Mouse (Mus musculus): ENCODE measurements around the gene Piwil1.

Piwil1 gene

GRCm38 (mm10) chr5:128702224-128702623, at the start of gene Piwil1:
TSS of gene Piwil1 (plus strand) at chr5:128702524.
- DNase-seq = no peak

- no peak for DNase-seq
These were observed 45.7 kb upstream of the Piwil1 start for GRCm38 (mm10) chr5:128656496-128657135.

DNA sequence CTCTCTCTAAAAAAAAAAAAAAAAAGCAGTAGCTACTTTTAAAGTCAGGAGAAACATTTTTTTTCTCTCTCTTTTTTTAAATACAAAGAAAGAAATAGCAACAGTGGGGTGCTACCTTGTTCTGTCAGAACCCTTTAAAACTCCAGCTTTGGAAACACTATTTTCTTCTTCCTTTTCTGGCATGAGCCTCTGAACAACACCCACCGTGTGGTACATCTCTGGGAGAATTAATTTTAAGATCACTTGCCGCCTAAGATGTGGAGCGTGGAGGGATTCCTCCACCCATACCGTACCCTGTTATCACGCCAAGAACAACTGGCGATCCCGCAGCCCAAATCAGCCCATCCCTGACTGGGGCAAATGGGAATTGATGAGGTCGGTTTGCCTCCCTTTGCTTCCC, 42.2 kb upstream of the Piwil1 start:
- DNase-seq = no peak

- no peak for DNase-seq
These were observed 39.4 kb upstream of the Piwil1 start for GRCm38 (mm10) chr5:128662881-128663280.

- DNase-seq = no peak
These were observed 38.3 kb upstream of the Piwil1 start for GRCm38 (mm10) chr5:128663976-128664375.

GRCm38 (mm10) chr5:128665045-128665444, 37.3 kb upstream of the Piwil1 start:
- DNase-seq = no peak

- no peak for DNase-seq
These were observed 35.0 kb upstream of the Piwil1 start for GRCm38 (mm10) chr5:128667303-128667702.

- no peak for DNase-seq
These were observed 28.2 kb upstream of the Piwil1 start for GRCm38 (mm10) chr5:128674124-128674523.

DNA sequence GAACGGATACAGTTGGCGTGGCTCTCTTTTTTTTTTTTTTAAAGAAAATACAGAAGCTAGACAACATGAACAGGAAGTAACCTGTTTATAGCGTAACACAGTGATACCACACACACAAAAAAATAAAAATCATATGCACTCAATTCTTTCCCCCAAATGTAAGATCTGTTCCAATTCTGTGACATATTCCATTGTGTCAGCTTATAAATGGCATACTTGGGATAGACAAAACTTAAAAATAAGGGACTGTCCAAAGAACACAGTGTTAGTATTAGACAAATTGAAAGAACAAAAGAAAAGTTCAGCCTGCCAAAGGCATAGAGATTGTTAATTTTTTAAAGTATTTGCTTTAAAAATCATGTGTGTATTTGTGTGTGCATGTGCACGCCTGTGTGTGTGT, 25.0 kb upstream of the Piwil1 start:
- no peak for DNase-seq

GRCm38 (mm10) chr5:128677861-128678260, 24.5 kb upstream of the Piwil1 start:
- DNase-seq = no peak

DNA sequence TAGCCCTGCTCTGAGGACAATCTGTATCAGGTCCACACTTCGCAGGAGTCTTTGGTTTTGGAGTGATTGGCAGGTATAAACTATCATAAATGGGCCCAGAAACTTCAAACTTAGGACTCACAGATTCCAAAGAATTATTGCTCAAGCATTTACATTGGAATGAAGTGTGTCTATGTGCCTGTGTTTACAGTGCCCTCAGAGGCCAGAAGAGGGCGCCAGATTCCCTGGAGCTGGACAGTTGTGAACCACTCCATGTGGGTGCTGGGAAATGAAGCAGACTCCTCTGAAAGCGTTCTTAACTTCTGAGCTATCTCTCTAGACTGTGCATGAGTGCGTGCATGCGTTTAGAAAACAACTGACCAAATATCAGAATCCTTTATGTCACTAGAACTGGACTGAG, 20.9 kb upstream of the Piwil1 start:
- DNase-seq = peak in 1 of 2 experiments; percentile 10

DNA sequence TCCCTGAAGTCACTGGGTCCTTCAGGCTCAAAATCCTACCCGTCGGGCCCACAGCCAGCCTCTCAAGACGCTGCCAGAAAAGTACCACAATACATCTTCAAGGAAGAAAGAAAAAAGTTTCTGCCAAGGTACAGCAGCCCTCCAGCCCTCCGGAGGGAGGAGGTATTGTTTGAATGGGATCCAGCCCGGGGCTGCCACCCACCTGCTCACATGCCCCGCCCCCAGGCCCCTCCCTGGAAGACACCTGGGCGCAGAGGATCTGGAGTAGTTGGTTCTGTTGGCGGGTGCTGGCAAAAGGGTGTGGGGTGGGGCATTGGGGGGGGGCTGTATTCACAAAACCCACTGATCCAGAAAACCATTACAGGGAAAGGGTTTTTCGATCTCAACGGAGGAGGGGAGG, 18.1 kb upstream of the Piwil1 start:
- no peak for DNase-seq

DNA sequence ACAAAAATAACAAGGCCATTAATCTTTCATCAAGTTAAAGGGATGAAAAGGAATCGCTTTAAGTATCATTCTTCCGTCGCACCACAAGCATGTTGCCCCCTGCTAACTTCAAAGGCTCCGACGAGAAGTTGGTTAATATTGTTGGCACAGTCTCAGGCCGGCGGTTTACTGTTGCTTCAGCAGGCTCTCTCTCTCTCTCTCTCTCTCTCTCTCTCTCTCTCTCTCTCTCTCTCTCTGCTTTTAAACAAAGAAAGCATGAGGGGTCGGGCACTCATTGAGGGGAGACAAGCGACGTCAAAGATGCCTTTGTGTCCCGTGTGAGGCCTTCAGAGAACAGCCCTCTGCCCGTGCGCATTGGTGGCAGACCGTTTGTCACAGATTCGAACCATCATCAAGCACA, 17.7 kb upstream of the Piwil1 start:
- DNase-seq = no peak

- no peak for DNase-seq
These were observed 15.2 kb upstream of the Piwil1 start for GRCm38 (mm10) chr5:128687139-128687538.

GRCm38 (mm10) chr5:128694107-128694506, 8.2 kb upstream of the Piwil1 start:
- no peak for DNase-seq

- DNase-seq = no peak
These were observed 7.6 kb upstream of the Piwil1 start for GRCm38 (mm10) chr5:128694611-128695325.

- no peak for DNase-seq
These were observed 5.5 kb upstream of the Piwil1 start for GRCm38 (mm10) chr5:128696824-128697223.

GRCm38 (mm10) chr5:128700716-128701115, 1.6 kb upstream of the Piwil1 start:
- no peak for DNase-seq

GRCm38 (mm10) chr5:128703688-128704087, 1.4 kb downstream of the Piwil1 start:
- no peak for DNase-seq

GRCm38 (mm10) chr5:128704134-128704904, 2.0 kb downstream of the Piwil1 start:
- no peak for DNase-seq

GRCm38 (mm10) chr5:128706467-128706866, 4.1 kb downstream of the Piwil1 start:
- no peak for DNase-seq

DNA sequence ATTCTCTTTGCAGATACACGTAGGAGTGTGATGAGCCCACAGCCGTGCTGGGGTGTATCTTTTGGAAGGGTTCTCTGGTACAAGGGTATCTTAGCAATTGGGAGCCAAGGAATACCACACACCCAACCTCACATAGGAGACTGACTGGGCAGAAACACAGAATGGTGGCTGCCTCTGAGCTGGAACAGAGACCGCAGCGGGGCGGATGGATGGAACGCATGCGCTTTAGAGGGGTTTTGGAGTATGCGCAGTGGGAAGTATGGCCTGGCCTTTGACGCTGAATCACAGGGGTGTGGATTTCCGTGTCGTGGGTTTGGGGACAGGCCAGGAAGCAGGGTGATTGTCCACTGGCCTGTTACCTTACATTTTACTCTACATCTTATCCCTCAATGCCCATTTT, 4.9 kb downstream of the Piwil1 start:
- no peak for DNase-seq

DNA sequence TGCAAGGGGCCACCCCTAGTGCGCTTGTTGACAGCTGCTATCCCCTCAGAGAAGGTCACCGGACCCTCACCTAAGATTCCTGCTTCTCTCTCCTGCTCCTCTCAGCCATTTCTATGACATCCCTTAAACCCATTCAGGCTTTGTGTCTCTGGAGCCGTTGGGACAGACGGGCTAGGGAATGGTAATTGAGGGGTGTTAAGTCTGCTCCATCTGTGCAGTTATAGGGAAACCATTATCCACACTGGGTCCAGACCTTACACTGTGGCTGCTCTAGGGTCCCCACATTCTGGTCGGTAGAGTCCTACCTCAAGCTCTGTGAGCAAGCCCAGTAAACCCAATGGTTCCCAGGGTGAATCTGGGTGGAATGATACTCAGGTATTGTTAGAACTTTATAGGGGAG, 6.6 kb downstream of the Piwil1 start:
- no peak for DNase-seq

- DNase-seq = no peak
These were observed 8.3 kb downstream of the Piwil1 start for GRCm38 (mm10) chr5:128710596-128710995.
